Mouse (Mus musculus): ENCODE results near the gene Cabp4.

GRCm38 (mm10) chr19:4095802-4096201 lies 48.0 kb downstream of the Cabp4 start:
- no peak for TF ChIP-seq CTCF (IDR thresholded peaks at IDR 0.05; ENCODE audit: control insufficient read depth, insufficient read depth, insufficient read length)
- no peak for TF ChIP-seq USF1 (IDR thresholded peaks at IDR 0.05; ENCODE audit: low read depth)
- no peak for TF ChIP-seq MAX (IDR thresholded peaks at IDR 0.05)
- no peak for TF ChIP-seq MYOG (IDR thresholded peaks at IDR 0.05; ENCODE audit: control insufficient read depth, extremely low read depth, insufficient read length)
